In the genomic region with DNA sequence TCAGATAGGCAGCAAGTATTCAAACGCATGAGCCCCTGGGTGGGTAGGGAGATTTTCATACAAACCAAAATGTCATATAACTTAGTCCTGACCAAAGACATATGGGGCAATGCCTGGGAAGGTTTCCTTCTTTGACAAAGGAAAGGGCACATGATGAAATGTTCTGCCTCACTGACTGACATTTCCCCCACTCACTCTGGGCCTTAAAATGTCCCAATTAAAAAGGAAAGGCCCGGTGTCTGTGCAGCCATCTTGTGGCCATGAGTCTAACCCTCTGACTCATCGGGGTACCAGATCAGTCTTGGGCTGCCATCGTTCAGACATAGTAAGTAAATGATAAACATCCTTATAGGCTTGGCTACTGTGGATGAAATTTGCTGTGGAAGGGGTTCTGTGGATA, we compare ENCODE assay signal across 21 mouse cellular contexts.
DNase-seq lines count a peak whose midpoint lies in the region; ATAC-seq and TF ChIP-seq lines count a peak whose summit lies in the region.
"Had no signal": no experiment of that assay in that cellular context is flagged by ENCODE, and none has a peak within 500 bp of the region (broad histone marks: within the 10 kb centered on the region; RNA-seq: fewer than 3 reads in every experiment).

No protein-coding gene starts in this region.

- WGBS in liver, postnatal 0 days (ENCODE audit: insufficient replicate concordance) = 67% methylated on average over 4 of the region's 4 CpGs

- no peaks in the 10 kb centered on the region for H3K27me3 ChIP-seq in liver, postnatal 0 days (ENCODE audit: insufficient read depth, low read length)
- H3K27me3 ChIP-seq: forebrain, embryonic 13.5 days; heart, embryonic 15.5 days; hindbrain, embryonic 13.5 days had no signal

- H3K36me3 ChIP-seq in liver, postnatal 0 days (replicated peaks; ENCODE audit: insufficient read depth, low read length) = no peaks in the 10 kb centered on the region
- H3K36me3 ChIP-seq: embryonic facial prominence, embryonic 13.5 days; hindbrain, embryonic 13.5 days had no signal

- H3K27ac ChIP-seq in liver, postnatal 0 days (ENCODE audit: low read depth) = peak overlapping the region; percentile 44; the same call in 1 of the 2 replicates
- H3K27ac ChIP-seq: embryonic facial prominence, embryonic 13.5 days; forebrain, embryonic 13.5 days; gastrocnemius, adult 2 months; heart, embryonic 10.5 days; heart, embryonic 15.5 days; hindbrain, embryonic 13.5 days; hindbrain, postnatal 0 days had no signal

- no peaks in the 10 kb centered on the region for H3K9me3 ChIP-seq in liver, postnatal 0 days (ENCODE audit: low read length)
- H3K9me3 ChIP-seq: embryonic facial prominence, embryonic 13.5 days; forebrain, embryonic 13.5 days; heart, embryonic 10.5 days; heart, embryonic 15.5 days; hindbrain, embryonic 13.5 days had no signal

- H3K9ac ChIP-seq in liver, postnatal 0 days (replicated peaks) = no peak overlapping the region
- H3K9ac ChIP-seq: embryonic facial prominence, embryonic 13.5 days; forebrain, embryonic 13.5 days; heart, embryonic 15.5 days; hindbrain, embryonic 13.5 days had no signal

- H3K4me2 ChIP-seq in liver, postnatal 0 days (ENCODE audit: low read depth, low read length) = no peak overlapping the region
- H3K4me2 ChIP-seq: embryonic facial prominence, embryonic 13.5 days; forebrain, embryonic 13.5 days; heart, embryonic 15.5 days; hindbrain, embryonic 13.5 days had no signal

- H3K4me1 ChIP-seq in liver, postnatal 0 days (ENCODE audit: insufficient read depth) = peaks cover 20% of the 10 kb centered on the region
- H3K4me1 ChIP-seq: embryonic facial prominence, embryonic 13.5 days had no signal

- no peak for ATAC-seq in liver, postnatal 0 days
- peak; percentile 23 for ATAC-seq in megakaryocyte, adult 5-6 weeks (ENCODE audit: poor library complexity, severe bottlenecking)
- ATAC-seq: forebrain, embryonic 13.5 days; hindbrain, postnatal 0 days had no signal

- TF ChIP-seq EP300 in liver, postnatal 0 days (IDR thresholded peaks at IDR 0.05; ENCODE audit: low read depth) = no peak

- no peak overlapping the region for H3K4me3 ChIP-seq in liver, postnatal 0 days (ENCODE audit: low read depth, low read length)
- H3K4me3 ChIP-seq: embryonic facial prominence, embryonic 13.5 days; forebrain, embryonic 13.5 days; gastrocnemius, adult 2 months; heart, embryonic 10.5 days; heart, embryonic 15.5 days; hindbrain, embryonic 13.5 days had no signal

- DNase-seq in liver, postnatal 0 days = no peak
- DNase-seq in liver = no peak
- peak; percentile 14 for DNase-seq in 3T3-L1 (ENCODE audit: low read depth, low spot score)
- DNase-seq in adipocyte (ENCODE audit: low spot score) = peak; percentile 31
- DNase-seq in cerebellum, adult 11 months = no peak
- no peak for DNase-seq in embryo, embryonic 10.5 days (ENCODE audit: low spot score)
- no peak for DNase-seq in left cerebral cortex, adult 9 months (ENCODE audit: low spot score in 2 of 2)
- DNase-seq: adrenal gland, postnatal 10 days; cerebellum, adult 2 months; cerebellum, postnatal 14 days; gastrocnemius, adult 2 months; gastrocnemius, postnatal 36 days; heart, adult 18-20 months; heart, postnatal 14 days had no signal

- TF ChIP-seq CTCF in liver, postnatal 0 days (IDR thresholded peaks at IDR 0.05; ENCODE audit: low read depth) = no peak

Comparison
In these comparisons a context has a peak if more than half of its experiments do, and no peak if none do; other contexts are left out.
1. DNase-seq: peak in 3T3-L1 (single experiment) and adipocyte (single experiment); none in liver, postnatal 0 days (single experiment), liver (single experiment), cerebellum, adult 11 months (single experiment), embryo, embryonic 10.5 days (single experiment) and left cerebral cortex, adult 9 months (0 of 2).